Mouse (Mus musculus): ENCODE data around the gene Nol7. TPM values are rescaled to one million over a fixed set of nuclear protein-coding genes. Genes with fewer than 3 reads are reported as not detected.
A peak's percentile ranks its signal among the peaks of the same experiment; 100 is the strongest.

Nol7 gene
- polyA plus RNA-seq, 1 experiment from 2014 or later = 137 TPM

DNA sequence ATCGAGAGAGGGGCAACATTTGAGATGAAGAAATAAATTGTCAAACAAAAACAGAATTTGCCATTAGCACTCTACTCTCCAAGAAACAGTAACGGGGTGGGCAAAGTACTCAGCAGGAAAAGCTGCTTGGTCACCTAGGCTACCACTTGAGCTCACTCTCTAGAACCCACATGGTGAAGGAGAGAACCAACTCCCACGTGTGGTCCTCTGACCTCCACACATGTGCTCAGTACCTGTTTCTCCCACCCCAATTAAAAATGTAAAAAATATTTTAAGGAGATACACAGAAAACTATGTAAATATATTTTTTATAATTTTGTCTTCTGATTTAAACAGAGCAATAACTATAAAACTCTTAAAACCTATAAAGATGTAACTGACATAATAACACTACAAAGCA lies 49.5 kb downstream of the Nol7 start:
- no peak overlapping the region for H3K4me3 ChIP-seq (ENCODE audit: low read depth, low read length)
- 65% methylated on average over 3 of the region's 3 CpGs for WGBS
- peaks cover 2% of the 10 kb centered on the region; the same call in 1 of the 2 replicates for H3K4me1 ChIP-seq (ENCODE audit: insufficient read depth)
- H3K27me3 ChIP-seq (ENCODE audit: insufficient read depth, low read length) = no peaks in the 10 kb centered on the region
- no peak overlapping the region for H3K27ac ChIP-seq (ENCODE audit: low read depth)
- TF ChIP-seq CTCF (IDR thresholded peaks at IDR 0.05; ENCODE audit: low read depth) = no peak
- no peaks in the 10 kb centered on the region for H3K36me3 ChIP-seq (ENCODE audit: insufficient read depth)
- no peak for ATAC-seq (ENCODE audit: insufficient read depth)
- H3K4me2 ChIP-seq = no peak overlapping the region
- no peak for DNase-seq
- H3K9ac ChIP-seq = no peak overlapping the region
- H3K9me3 ChIP-seq (ENCODE audit: low read depth, low read length) = no peaks in the 10 kb centered on the region

DNA sequence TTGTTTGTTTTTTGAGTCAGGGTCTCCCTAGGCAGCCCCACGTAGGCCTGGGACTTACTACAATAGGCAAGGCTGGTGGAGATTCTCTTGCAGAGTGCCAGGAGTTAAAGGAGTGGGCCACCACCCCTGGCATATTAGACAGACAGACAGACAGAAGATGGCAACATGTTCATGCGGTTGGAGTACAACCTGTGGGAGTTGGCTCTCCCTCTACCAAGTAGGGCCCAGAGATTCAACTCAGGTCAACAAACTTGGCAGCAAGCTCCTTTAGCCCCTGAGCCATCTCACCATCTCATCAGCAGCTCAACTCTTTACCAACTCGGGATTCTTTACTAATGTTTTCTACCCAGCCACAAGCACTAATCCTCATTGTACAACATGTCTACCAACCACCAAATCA lies 52.5 kb downstream of the Nol7 start:
- Histone ChIP-seq H3K27me3 (ENCODE audit: insufficient read depth, low read length) (no peaks in the 10 kb centered on the region), H3K9ac (no peak overlapping the region), H3K4me1 (ENCODE audit: insufficient read depth) (0 out of 2 replicates have a peak, but pooled peaks cover 9% of the 10 kb centered on the region), H3K9me3 (ENCODE audit: low read depth, low read length) (no peaks in the 10 kb centered on the region), H3K4me3 (ENCODE audit: low read depth, low read length) (no peak overlapping the region), H3K36me3 (ENCODE audit: insufficient read depth) (0 out of 2 replicates have a peak, but pooled peaks cover 3% of the 10 kb centered on the region), H3K27ac (ENCODE audit: low read depth) (no peak overlapping the region), H3K4me2 (no peak overlapping the region)
- TF ChIP-seq CTCF (IDR thresholded peaks at IDR 0.05; ENCODE audit: low read depth) = no peak
- WGBS = 75% methylated on average over 3 of the region's 3 CpGs
- DNase-seq (no peak), ATAC-seq (ENCODE audit: insufficient read depth) (no peak)

DNA sequence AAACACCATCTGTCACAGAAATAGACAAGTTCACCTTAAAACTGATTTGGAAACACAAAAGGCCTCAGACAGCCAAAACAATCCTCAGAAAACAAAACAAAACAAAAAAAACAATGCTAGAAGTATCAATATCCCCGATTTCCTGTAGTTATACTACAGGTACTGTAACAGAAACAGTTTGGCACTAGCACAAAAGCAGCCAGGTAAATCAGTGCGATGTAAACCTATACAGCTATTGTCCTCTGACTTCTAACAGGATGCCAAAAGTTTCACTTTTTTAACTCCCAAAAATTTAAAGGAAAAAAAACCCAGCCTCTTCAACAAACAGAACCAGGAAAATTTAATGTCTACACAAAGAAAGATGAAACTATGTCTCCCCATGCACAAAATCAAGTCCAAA lies 54.0 kb downstream of the Nol7 start:
- H3K4me3 ChIP-seq (ENCODE audit: low read depth, low read length) = no peak overlapping the region
- 77% methylated on average over 2 of the region's 2 CpGs for WGBS
- no peaks in the 10 kb centered on the region for H3K27me3 ChIP-seq (ENCODE audit: insufficient read depth, low read length)
- no peak for TF ChIP-seq CTCF (IDR thresholded peaks at IDR 0.05; ENCODE audit: low read depth)
- H3K4me2 ChIP-seq = no peak overlapping the region
- ATAC-seq (ENCODE audit: insufficient read depth) = no peak
- 0 out of 2 replicates have a peak, but pooled peaks cover 9% of the 10 kb centered on the region for H3K4me1 ChIP-seq (ENCODE audit: insufficient read depth)
- no peak for DNase-seq
- H3K9ac ChIP-seq = no peak overlapping the region
- H3K36me3 ChIP-seq (ENCODE audit: insufficient read depth) = 0 out of 2 replicates have a peak, but pooled peaks cover 4% of the 10 kb centered on the region
- H3K27ac ChIP-seq (ENCODE audit: low read depth) = no peak overlapping the region
- H3K9me3 ChIP-seq (ENCODE audit: low read depth, low read length) = no peaks in the 10 kb centered on the region

DNA sequence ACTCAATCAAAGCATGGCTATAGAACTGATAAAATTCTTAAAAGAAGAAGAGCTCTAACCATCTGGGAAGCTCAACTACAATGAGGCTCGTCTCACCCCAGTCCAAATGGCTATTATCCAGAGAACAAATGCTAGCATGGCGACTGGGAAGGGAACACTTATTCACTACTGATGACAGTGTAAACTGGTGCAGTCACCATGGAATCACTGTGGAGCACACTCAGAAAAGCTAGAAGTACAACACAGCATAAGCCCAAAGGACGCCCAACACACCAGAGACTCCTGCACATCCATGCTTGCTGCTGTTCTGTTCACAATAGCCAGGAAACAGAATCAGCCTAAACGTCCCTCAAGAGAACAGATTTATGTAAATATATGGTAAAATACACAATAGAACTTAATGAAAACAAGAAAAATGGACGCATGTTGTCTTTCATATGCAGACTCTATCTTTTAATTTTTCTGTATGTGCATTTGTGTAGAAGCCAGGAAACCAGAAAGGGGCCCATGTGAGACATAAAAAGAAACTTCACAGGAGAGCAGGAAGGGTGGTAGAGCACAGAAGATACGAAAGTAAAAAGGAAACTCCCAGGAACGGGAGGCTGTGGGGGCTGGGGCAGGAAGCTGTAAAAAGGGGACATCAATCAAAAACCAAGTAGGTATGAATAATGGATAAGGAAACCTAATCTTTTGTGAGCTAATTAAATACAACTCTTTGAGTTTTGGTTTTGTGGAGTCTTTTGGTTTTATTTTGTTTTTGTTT lies 54.8 kb downstream of the Nol7 start:
- DNase-seq = no peak
- 48% methylated on average over 7 of the region's 7 CpGs for WGBS
- H3K27me3 ChIP-seq (ENCODE audit: insufficient read depth, low read length) = no peaks in the 10 kb centered on the region
- ATAC-seq (ENCODE audit: insufficient read depth) = no peak
- H3K4me3 ChIP-seq (ENCODE audit: low read depth, low read length) = no peak overlapping the region
- H3K4me1 ChIP-seq (ENCODE audit: insufficient read depth) = 0 out of 2 replicates have a peak, but pooled peaks cover 9% of the 10 kb centered on the region
- H3K4me2 ChIP-seq = peak overlapping the region; percentile 7; the same call in 1 of the 2 replicates
- 0 out of 2 replicates have a peak, but pooled peaks cover 4% of the 10 kb centered on the region for H3K36me3 ChIP-seq (ENCODE audit: insufficient read depth)
- H3K9me3 ChIP-seq (ENCODE audit: low read depth, low read length) = no peaks in the 10 kb centered on the region
- no peak for TF ChIP-seq CTCF (IDR thresholded peaks at IDR 0.05; ENCODE audit: low read depth)
- no peak overlapping the region for H3K9ac ChIP-seq
- H3K27ac ChIP-seq (ENCODE audit: low read depth) = peak overlapping the region; percentile 36; the same call in 1 of the 2 replicates

DNA sequence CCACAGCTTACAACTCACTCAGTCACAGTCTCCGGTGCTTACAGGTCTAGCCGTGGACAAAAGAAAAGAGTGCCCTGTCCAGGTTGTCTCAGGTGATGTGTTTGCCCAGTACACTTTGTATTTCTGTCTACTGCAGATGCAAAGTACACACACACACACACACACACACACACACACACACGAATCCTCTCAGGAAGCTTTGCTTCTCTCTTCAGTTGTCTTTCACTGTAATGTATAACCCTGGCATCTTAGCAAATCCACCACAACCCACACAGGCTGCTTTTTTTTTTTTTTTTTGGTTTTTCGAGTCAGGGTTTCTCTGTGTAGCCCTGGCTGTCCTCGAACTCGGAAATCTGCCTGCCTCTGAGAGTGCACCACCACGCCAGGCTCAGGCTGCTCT lies 56.2 kb downstream of the Nol7 start:
- no peak for TF ChIP-seq CTCF (IDR thresholded peaks at IDR 0.05; ENCODE audit: low read depth)

More for the DNA sequence above, 56.2 kb downstream of the Nol7 start:
- Histone ChIP-seq H3K36me3 (ENCODE audit: insufficient read depth) (0 out of 2 replicates have a peak, but pooled peaks cover 4% of the 10 kb centered on the region), H3K27ac (ENCODE audit: low read depth) (no peak overlapping the region), H3K4me3 (ENCODE audit: low read depth, low read length) (no peak overlapping the region), H3K4me2 (no peak overlapping the region), H3K9me3 (ENCODE audit: low read depth, low read length) (no peaks in the 10 kb centered on the region), H3K9ac (no peak overlapping the region), H3K4me1 (ENCODE audit: insufficient read depth) (0 out of 2 replicates have a peak, but pooled peaks cover 9% of the 10 kb centered on the region), H3K27me3 (ENCODE audit: insufficient read depth, low read length) (no peaks in the 10 kb centered on the region)
- ATAC-seq (ENCODE audit: insufficient read depth) = no peak
- DNase-seq = no peak
- WGBS = 76% methylated on average over 7 of the region's 7 CpGs

Other genes starting within 250 kb of the Nol7 start
- gene Tbc1d7, start 226.9 kb upstream of the Nol7 start, polyA plus RNA-seq (2014; fragmentation: Nextera tagmentation; extraction: Ambion mirVana) = 49.9 and 53.6 TPM in 2 replicates
- gene Gfod1, start 94.2 kb upstream of the Nol7 start, polyA plus RNA-seq (2014; fragmentation: Nextera tagmentation; extraction: Ambion mirVana) = 1.0 and 1.4 TPM in 2 replicates
- gene Sirt5, start 32.9 kb upstream of the Nol7 start, polyA plus RNA-seq (2014; fragmentation: Nextera tagmentation; extraction: Ambion mirVana) = 18.0 and 21.2 TPM in 2 replicates
- 11.9 and 14.5 TPM in 2 replicates for gene Ranbp9, start 82.9 kb downstream of the Nol7 start, polyA plus RNA-seq (2014; fragmentation: Nextera tagmentation; extraction: Ambion mirVana)
- gene Mcur1, start 161.8 kb downstream of the Nol7 start, polyA plus RNA-seq (2014; fragmentation: Nextera tagmentation; extraction: Ambion mirVana) = 17.3 and 18.9 TPM in 2 replicates
- 3.6 and 6.4 TPM in 2 replicates for gene Rnf182, start 217.3 kb downstream of the Nol7 start, polyA plus RNA-seq (2014; fragmentation: Nextera tagmentation; extraction: Ambion mirVana)